Mouse (Mus musculus) heart, postnatal 0 days (tissue): ENCODE measurements around the gene Nat8f3. TPM values are rescaled to one million over a fixed set of nuclear protein-coding genes. Genes with fewer than 3 reads are reported as not detected.
"Not testable (repeated sequence)": the region's sequence is repeated elsewhere in the genome, so short reads cannot be mapped to it uniquely, and the experiment has no call there.

ENCODE experiments used
- ATAC-seq: fragments of 200-750 bp; cut with Nextera tagmentation; 2 replicates; pipeline ENCODE4 v1.8.0; 2017; ENCODE audit warnings: low read depth, moderate number of reproducible peaks, moderate library complexity; ENCODE audit not compliant: insufficient read depth
- DNase-seq: peaks from one replicate; pipeline ENCODE4 v3.0.0-alpha.2; 2016; ENCODE audit warnings: low spot score
- H3K27ac ChIP-seq: fragments of 300-500 bp; sonication (generic); 2 replicates; pipeline ENCODE4 v1.5.1; 2014; ENCODE audit warnings: low read depth, mild to moderate bottlenecking
- H3K27me3 ChIP-seq: fragments of 300-500 bp; sonication (generic); 2 replicates; pipeline ENCODE4 v1.6.1; 2014; ENCODE audit warnings: low read length, mixed read lengths; ENCODE audit not compliant: control insufficient read depth, insufficient read depth
- H3K36me3 ChIP-seq: fragments of 300-500 bp; sonication (generic); replicated peaks from 2 replicates; pipeline ENCODE4 v1.6.1; 2014; ENCODE audit warnings: low read length, mixed read lengths; ENCODE audit not compliant: control insufficient read depth, insufficient read depth
- H3K4me1 ChIP-seq: fragments of 300-500 bp; sonication (generic); 2 replicates; pipeline ENCODE4 v1.6.1; 2014; ENCODE audit warnings: antibody characterized with exemption; ENCODE audit not compliant: control insufficient read depth, insufficient read depth
- H3K4me2 ChIP-seq: fragments of 300-500 bp; sonication (generic); 2 replicates; pipeline ENCODE4 v1.6.1; 2014; ENCODE audit warnings: low read depth, mild to moderate bottlenecking, low read length, moderate library complexity
- H3K4me3 ChIP-seq: fragments of 300-500 bp; sonication (generic); 2 replicates; pipeline ENCODE4 v1.5.1; 2014; ENCODE audit warnings: low read depth, low read length
- H3K9ac ChIP-seq: fragments of 300-500 bp; sonication (generic); replicated peaks from 2 replicates; pipeline ENCODE4 v1.6.1; 2014; ENCODE audit warnings: low read depth, low read length, mixed read lengths
- H3K9me3 ChIP-seq: fragments of 300-500 bp; sonication (generic); replicated peaks from 2 replicates; pipeline ENCODE4 v1.6.1; 2016; ENCODE audit warnings: low read length; ENCODE audit not compliant: control insufficient read depth
- WGBS: fragments of 180-500 bp; shearing (Covaris S2); extraction: QIAGEN DNeasy Blood & Tissue Kit; methylation state at CpG from one replicate; pipeline ENCODE4 v1.1.7; 2014; 5-methylcytosine and 5-hydroxymethylcytosine counted together
- microRNA-seq: library from miRNA; unstranded; fragments of <30 nt; microRNA quantifications from one replicate; pipeline ENCODE4, GENCODE M21; 2016
- polyA plus RNA-seq: library from polyadenylated mRNA; unstranded; fragments of >200 nt; fragmentation: Nextera tagmentation; extraction: Ambion mirVana; gene quantifications from 2 replicates; pipeline ENCODE4 v1.2.1, GENCODE M21; 2015
- total RNA-seq: library from RNA; depleted of rRNA; stranded (reverse); fragments of >200 nt; gene quantifications from 2 replicates; pipeline ENCODE4 v1.2.3, GENCODE M21; 2014; ENCODE audit warnings: low replicate concordance; rRNA removed

Gene Nat8f3
- total and polyA plus RNA-seq, 2 experiments from 2014 or later = 0.11 TPM; not detected in 1

DNA sequence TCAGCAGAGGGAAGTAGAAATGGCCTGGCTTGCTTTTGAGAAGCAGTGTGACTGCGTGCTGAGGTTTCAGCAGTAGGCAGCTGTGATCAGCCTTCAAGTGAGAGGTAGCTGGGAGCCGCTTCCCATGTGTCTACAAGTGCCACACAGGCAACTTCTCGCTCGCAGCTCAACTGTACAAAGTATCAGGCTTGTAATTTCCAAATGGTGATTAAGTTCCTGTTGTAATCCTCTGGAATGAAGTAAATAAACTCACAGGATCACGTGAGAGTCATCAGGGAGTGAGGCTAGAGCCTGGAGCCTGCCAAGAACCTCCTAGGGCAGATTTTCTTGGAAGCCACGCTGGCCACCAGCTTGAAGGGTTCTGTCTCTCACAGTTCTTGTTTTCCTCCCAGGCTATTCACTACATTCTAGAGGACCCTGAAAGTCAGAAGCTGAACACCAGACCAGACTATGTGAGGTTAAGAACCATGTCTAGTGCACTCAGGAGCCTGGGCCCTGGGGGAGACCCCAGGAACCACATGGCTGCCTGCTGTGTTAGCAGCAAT lies 9.8 kb downstream of the Nat8f3 start:
- peak; percentile 41 for ATAC-seq
- WGBS = 20% methylated on average over 2 of the region's 6 CpGs
- not testable (repeated sequence) for DNase-seq, H3K4me1 ChIP-seq, H3K27ac ChIP-seq, H3K4me2 ChIP-seq, H3K36me3 ChIP-seq, H3K9ac ChIP-seq, H3K4me3 ChIP-seq, H3K9me3 ChIP-seq, H3K27me3 ChIP-seq

DNA sequence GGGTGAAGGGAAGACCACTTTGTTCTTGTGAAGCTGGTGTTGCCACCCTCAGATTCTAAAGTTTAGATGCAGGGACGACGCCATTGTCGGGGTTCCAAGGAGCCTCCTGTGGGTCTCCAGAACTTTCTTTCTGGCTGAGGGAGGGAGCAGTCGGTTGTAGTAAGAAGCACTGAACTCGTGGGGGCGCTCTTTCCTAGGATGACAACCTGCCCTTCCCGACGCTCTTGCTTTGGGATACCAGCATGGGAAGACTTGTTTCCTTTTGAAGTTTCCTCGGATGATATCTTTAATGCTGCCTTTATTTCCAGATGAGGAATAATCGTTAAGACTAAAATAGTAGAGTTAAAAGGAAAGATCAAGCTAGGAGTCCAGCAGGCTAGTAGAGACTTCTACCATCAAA lies 52.4 kb downstream of the Nat8f3 start, which contains the start of gene Nat8f7:
TSS of gene Nat8f7 (minus strand) at position 101 of the 400 bp plus-strand sequence.
- H3K9me3 ChIP-seq, H3K27ac ChIP-seq, DNase-seq, ATAC-seq, H3K9ac ChIP-seq, H3K4me2 ChIP-seq, H3K4me1 ChIP-seq, H3K36me3 ChIP-seq, H3K4me3 ChIP-seq, H3K27me3 ChIP-seq: not testable (repeated sequence)
- WGBS = 76% methylated on average over 9 of the region's 10 CpGs

DNA sequence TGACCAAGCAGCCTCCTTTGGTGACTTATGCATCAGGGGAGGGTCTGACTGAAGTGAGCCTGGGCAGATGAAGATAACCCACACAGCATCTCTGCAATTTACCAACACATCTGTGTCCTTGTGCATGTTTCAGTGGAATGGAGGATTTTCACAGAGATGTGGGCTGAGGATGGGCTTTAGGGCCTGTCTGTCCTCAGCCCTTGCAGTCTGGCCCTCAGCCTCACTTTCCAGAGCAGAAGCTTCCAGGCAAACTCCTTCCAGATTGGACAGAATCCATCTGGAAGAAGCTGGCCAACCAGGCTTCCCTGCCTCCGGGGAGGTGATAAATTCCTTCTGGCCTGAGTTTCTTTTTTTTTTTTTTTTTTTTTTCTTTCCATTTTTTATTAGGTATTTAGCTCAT lies 55.9 kb downstream of the Nat8f3 start:
- WGBS = 42% methylated on average over 1 of the region's 1 CpGs

DNA sequence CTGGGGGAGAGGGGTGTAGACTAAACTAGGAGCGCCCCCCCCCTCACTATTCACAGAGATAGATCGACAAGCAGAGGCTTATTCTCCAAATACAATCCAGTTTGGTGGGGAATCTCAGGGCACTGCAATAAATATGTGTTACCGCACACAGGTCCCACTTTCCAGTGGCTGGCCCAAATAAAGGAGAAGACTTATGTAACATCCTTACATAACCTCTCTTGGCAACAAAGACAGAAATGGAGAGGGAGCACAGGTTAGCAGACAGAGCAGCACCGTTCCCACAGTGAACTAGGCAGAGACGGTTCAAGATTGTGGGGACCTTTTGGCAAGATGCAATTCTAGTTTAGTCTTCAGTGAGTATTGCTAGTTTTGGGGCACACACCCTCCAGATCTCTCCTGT lies 56.3 kb downstream of the Nat8f3 start:
- H3K4me2 ChIP-seq, ATAC-seq, H3K4me3 ChIP-seq, H3K9me3 ChIP-seq, H3K9ac ChIP-seq, H3K27me3 ChIP-seq, H3K27ac ChIP-seq, DNase-seq, H3K4me1 ChIP-seq, H3K36me3 ChIP-seq: not testable (repeated sequence)
- WGBS = 86% methylated on average over 3 of the region's 5 CpGs

More for the DNA sequence above, 55.9 kb downstream of the Nat8f3 start:
- not testable (repeated sequence) for H3K4me2 ChIP-seq, H3K27ac ChIP-seq, DNase-seq, H3K36me3 ChIP-seq, H3K9ac ChIP-seq, ATAC-seq, H3K4me3 ChIP-seq, H3K4me1 ChIP-seq, H3K9me3 ChIP-seq, H3K27me3 ChIP-seq

DNA sequence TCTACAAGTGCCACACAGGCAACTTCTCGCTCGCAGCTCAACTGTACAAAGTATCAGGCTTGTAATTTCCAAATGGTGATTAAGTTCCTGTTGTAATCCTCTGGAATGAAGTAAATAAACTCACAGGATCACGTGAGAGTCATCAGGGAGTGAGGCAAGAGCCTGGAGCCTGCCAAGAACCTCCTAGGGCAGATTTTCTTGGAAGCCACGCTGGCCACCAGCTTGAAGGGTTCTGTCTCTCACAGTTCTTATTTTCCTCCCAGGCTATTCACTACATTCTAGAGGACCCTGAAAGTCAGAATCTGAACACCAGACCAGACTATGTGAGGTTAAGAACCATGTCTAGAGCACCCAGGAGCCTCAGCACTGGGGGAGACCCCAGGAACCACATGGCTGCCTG lies 63.6 kb downstream of the Nat8f3 start:
- 48% methylated on average over 2 of the region's 4 CpGs for WGBS
- 0 out of 2 replicates have a peak, but pooled peaks have one; percentile 20 for ATAC-seq

More for the DNA sequence above, 63.6 kb downstream of the Nat8f3 start:
- not testable (repeated sequence) for H3K27ac ChIP-seq, DNase-seq, H3K9me3 ChIP-seq, H3K4me2 ChIP-seq, H3K27me3 ChIP-seq, H3K4me3 ChIP-seq, H3K9ac ChIP-seq, H3K4me1 ChIP-seq, H3K36me3 ChIP-seq

Small RNA genes within 50 kb of the gene (microRNA-seq; reads per million reads assigned to microRNA genes)
- not detected for gene Gm27317
- not detected for gene Mir6375

Other genes with a start within 250 kb of the Nat8f3 start
- gene Alms1, start 178.2 kb downstream of the Nat8f3 start, total RNA-seq = 2.8 and 3.5 TPM in 2 replicates
- gene Alms1, start 178.2 kb downstream of the Nat8f3 start, polyA plus RNA-seq = 0.61 and 0.81 TPM in 2 replicates
- gene Nat8f7, start 52.5 kb downstream of the Nat8f3 start, total RNA-seq = not detected in 2 replicates
- not detected in 2 replicates for gene Nat8f7, start 52.5 kb downstream of the Nat8f3 start, polyA plus RNA-seq
- gene Nat8f6, start 55.2 kb upstream of the Nat8f3 start, total RNA-seq = not detected in 2 replicates
- not detected in 2 replicates for gene Nat8f6, start 55.2 kb upstream of the Nat8f3 start, polyA plus RNA-seq
- not detected in 2 replicates for gene Nat8f5, start 55.2 kb upstream of the Nat8f3 start, total RNA-seq
- gene Nat8f5, start 55.2 kb upstream of the Nat8f3 start, polyA plus RNA-seq = not detected in 2 replicates
- gene Nat8, start 66.3 kb upstream of the Nat8f3 start, total RNA-seq = not detected in 2 replicates
- not detected in 2 replicates for gene Nat8, start 66.3 kb upstream of the Nat8f3 start, polyA plus RNA-seq
- gene Nat8f2, start 103.4 kb upstream of the Nat8f3 start, total RNA-seq = not detected in 2 replicates
- gene Nat8f2, start 103.4 kb upstream of the Nat8f3 start, polyA plus RNA-seq = not detected in 2 replicates
- gene Nat8f4, start 139.1 kb upstream of the Nat8f3 start, total RNA-seq = 0.42 and 2.2 TPM in 2 replicates
- gene Nat8f4, start 139.1 kb upstream of the Nat8f3 start, polyA plus RNA-seq = 1.4 and 1.7 TPM in 2 replicates
- gene Tprkb, start 146.1 kb upstream of the Nat8f3 start, total RNA-seq = 8.5 and 15.0 TPM in 2 replicates
- 19.2 and 25.5 TPM in 2 replicates for gene Tprkb, start 146.1 kb upstream of the Nat8f3 start, polyA plus RNA-seq
- gene Nat8f1, start 149.9 kb upstream of the Nat8f3 start, total RNA-seq = 3.6 TPM in 2 replicates
- gene Nat8f1, start 149.9 kb upstream of the Nat8f3 start, polyA plus RNA-seq = 5.6 and 7.4 TPM in 2 replicates
- gene Dusp11, start 195.9 kb upstream of the Nat8f3 start, total RNA-seq = 36.8 and 39.1 TPM in 2 replicates
- gene Dusp11, start 195.9 kb upstream of the Nat8f3 start, polyA plus RNA-seq = 27.7 and 33.5 TPM in 2 replicates